Mouse (Mus musculus): Measurements from ENCODE around the gene Rasl10a. TPM values are rescaled to one million over a fixed set of nuclear protein-coding genes. Genes with fewer than 3 reads are reported as not detected.
"Not testable (repeated sequence)": the region's sequence is repeated elsewhere in the genome, so short reads cannot be mapped to it uniquely, and the experiment has no call there.

Gene Rasl10a
- polyA plus RNA-seq, 1 experiment from 2014 or later, result 1.6 TPM

DNA sequence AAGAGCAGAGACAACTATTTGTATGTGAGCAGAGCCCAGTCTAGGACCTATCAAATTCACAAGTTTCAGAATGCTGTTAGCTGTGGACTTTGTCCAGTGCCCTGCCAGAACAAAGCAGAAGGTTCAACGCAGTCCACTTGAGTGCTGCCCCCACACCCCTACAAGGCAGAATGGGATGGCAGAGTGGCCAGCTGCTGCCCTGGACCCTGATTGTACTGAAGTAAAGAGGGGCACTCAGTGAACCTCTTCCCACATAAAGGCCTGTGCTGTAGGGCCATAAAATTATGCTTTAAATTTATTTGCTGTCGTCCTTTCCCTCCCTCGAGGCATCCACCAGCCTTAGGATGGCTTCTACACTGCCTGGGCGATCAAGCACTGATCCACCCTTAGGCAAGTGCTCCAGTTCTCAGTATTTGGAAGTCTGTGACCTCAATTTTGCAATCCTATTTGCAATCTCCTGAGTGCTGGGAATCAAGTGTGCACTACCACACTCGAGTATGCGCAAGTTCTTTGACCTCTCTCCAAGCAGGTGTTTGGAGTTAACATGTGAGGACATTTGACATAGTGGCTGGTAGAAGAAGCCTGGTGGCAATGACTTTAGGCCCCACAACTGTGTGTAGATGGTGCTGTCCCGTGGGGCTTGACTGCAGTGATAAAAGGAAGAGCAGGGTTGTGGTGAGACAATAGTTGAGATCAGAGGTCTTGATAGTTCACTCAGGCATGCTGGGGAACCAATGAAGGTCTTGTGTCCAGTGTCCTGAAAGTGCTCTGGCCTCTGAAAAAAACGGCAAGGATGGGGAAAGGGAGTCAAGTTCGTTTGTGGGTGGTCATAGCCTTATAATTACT, 10.4 kb downstream of the Rasl10a start:
- TF ChIP-seq CTCF (IDR thresholded peaks at IDR 0.05; ENCODE audit: low read depth), result no peak
- TF ChIP-seq EP300 (optimal IDR thresholded peaks at IDR 0.05), result no peak
- Histone ChIP-seq H3K9ac (ENCODE audit: low read length) (no peak overlapping the region), H3K4me1 (replicated peaks; ENCODE audit: control insufficient read depth, insufficient read depth) (peaks cover 7% of the 10 kb centered on the region), H3K27ac (replicated peaks) (no peak overlapping the region), H3K4me2 (replicated peaks; ENCODE audit: low read depth) (no peak overlapping the region), H3K9me3 (ENCODE audit: control insufficient read depth, low read length) (no peaks in the 10 kb centered on the region), H3K36me3 (ENCODE audit: control insufficient read depth, insufficient read depth, low read length) (peaks cover 29% of the 10 kb centered on the region), H3K4me3 (ENCODE audit: low read depth, low read length) (no peak overlapping the region), H3K27me3 (ENCODE audit: control insufficient read depth, insufficient read depth, low read length) (no peaks in the 10 kb centered on the region)
- 74% methylated on average over 9 of the region's 9 CpGs for WGBS
- no peak for DNase-seq (ENCODE audit: low spot score)
- ATAC-seq (ENCODE audit: low FRiP score, low TSS enrichment), result no peak

DNA sequence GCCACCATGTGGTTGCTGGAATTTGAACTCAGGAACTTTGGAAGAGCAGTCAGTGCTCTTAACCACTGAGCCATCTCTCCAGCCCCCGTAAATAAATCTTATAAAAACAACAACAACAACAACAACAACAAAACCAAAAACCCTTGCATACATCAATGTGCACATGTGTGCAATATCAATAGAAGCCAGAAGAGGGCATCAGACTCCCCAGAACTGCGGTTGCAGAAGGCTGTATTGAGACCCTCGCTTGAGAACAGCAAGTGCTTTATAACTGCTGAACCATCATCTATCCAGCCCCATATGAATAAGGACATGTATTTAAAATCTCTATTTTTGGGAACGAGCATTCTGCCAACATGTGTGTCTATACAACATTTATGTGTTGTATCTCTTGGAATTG, 17.0 kb downstream of the Rasl10a start:
- ATAC-seq (ENCODE audit: low FRiP score, low TSS enrichment), result no peak
- 72% methylated on average over 4 of the region's 4 CpGs for WGBS
- H3K36me3 ChIP-seq (ENCODE audit: control insufficient read depth, insufficient read depth, low read length), result peaks cover 38% of the 10 kb centered on the region
- H3K9ac ChIP-seq (ENCODE audit: low read length), result no peak overlapping the region
- DNase-seq (ENCODE audit: low spot score), result no peak
- H3K4me3 ChIP-seq (ENCODE audit: low read depth, low read length), result no peak overlapping the region
- TF ChIP-seq EP300 (optimal IDR thresholded peaks at IDR 0.05) (no peak), CTCF (IDR thresholded peaks at IDR 0.05; ENCODE audit: low read depth) (peak; percentile 68)
- H3K9me3 ChIP-seq (ENCODE audit: control insufficient read depth, low read length), result no peaks in the 10 kb centered on the region
- no peak overlapping the region for H3K27ac ChIP-seq (replicated peaks)
- no peaks in the 10 kb centered on the region for H3K27me3 ChIP-seq (ENCODE audit: control insufficient read depth, insufficient read depth, low read length)
- no peak overlapping the region for H3K4me2 ChIP-seq (replicated peaks; ENCODE audit: low read depth)
- H3K4me1 ChIP-seq (replicated peaks; ENCODE audit: control insufficient read depth, insufficient read depth), result no peaks in the 10 kb centered on the region

DNA sequence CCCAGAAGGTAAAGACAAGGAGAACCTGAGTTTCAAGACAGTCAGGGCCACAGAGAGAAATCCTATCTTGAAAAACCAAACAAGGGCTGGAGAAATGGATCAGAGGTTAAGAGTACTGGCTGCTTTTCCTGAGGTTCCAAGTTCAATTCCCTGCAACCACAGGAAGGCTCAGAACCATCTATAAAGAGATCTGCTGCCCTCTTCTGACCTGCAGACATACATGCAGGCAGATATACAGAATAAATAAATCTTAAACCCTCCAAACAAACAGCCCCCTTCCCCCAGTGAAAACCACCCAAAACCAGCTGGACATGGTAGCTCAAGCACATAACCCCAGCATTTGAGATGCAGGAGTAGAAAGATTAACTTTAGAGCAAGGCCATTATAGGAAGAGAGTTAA, 17.8 kb downstream of the Rasl10a start:
- Histone ChIP-seq H3K4me2 (replicated peaks; ENCODE audit: low read depth) (no peak overlapping the region), H3K27ac (replicated peaks) (no peak overlapping the region), H3K9ac (ENCODE audit: low read length) (no peak overlapping the region), H3K27me3 (ENCODE audit: control insufficient read depth, insufficient read depth, low read length) (no peaks in the 10 kb centered on the region), H3K4me1 (replicated peaks; ENCODE audit: control insufficient read depth, insufficient read depth) (no peaks in the 10 kb centered on the region), H3K4me3 (ENCODE audit: low read depth, low read length) (no peak overlapping the region), H3K36me3 (ENCODE audit: control insufficient read depth, insufficient read depth, low read length) (peaks cover 36% of the 10 kb centered on the region), H3K9me3 (ENCODE audit: control insufficient read depth, low read length) (no peaks in the 10 kb centered on the region)
- no peak for ATAC-seq (ENCODE audit: low FRiP score, low TSS enrichment)
- TF ChIP-seq EP300 (optimal IDR thresholded peaks at IDR 0.05) (no peak), CTCF (IDR thresholded peaks at IDR 0.05; ENCODE audit: low read depth) (peak; percentile 51)
- no peak for DNase-seq (ENCODE audit: low spot score)

DNA sequence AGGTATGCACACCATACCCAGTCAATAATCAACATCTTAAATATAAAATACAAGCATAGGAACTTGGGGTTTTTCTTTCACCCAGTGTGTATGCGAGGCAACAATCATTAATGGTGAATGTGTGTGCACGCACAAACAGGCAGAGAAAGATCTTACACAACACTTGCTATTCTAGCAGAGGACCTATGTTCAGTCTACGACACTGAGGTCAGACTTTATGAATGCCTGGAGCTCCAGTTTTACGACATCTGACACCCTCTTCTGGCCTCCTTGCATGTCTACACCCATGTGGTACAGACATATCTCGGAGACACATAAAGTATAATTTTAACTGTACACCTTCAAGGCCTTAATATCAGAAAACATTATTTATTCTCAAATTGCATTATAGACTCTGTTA, 18.9 kb downstream of the Rasl10a start:
- not testable (repeated sequence) for H3K4me2 ChIP-seq (replicated peaks; ENCODE audit: low read depth); H3K4me3 ChIP-seq (ENCODE audit: low read depth, low read length); H3K9ac ChIP-seq (ENCODE audit: low read length); H3K4me1 ChIP-seq (replicated peaks; ENCODE audit: control insufficient read depth, insufficient read depth); H3K27me3 ChIP-seq (ENCODE audit: control insufficient read depth, insufficient read depth, low read length); H3K27ac ChIP-seq (replicated peaks); ATAC-seq (ENCODE audit: low FRiP score, low TSS enrichment); DNase-seq (ENCODE audit: low spot score); H3K9me3 ChIP-seq (ENCODE audit: control insufficient read depth, low read length)
- H3K36me3 ChIP-seq (ENCODE audit: control insufficient read depth, insufficient read depth, low read length), result peaks cover 35% of the 10 kb centered on the region
- WGBS, result 92% methylated on average over 4 of the region's 5 CpGs

DNA sequence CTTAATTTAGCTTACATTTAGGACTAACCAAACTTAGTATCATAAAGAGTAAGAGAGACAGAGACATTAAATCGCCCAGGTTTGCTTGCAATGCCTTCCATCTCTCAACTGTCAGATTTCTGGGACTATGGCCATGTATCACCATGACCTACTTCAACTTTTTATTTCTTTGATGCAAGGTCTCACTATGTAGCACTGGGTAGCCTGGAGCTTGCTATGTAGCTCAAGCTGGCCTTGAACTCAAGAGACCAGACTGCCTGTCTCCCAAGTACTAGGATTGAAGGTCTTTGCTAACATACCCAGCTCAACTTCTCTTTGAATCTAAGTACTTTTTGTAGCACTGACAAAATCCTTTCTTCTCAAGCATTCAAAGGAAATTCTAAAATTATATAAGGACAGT, 31.2 kb downstream of the Rasl10a start:
- WGBS, result 88% methylated on average over 1 of the region's 1 CpGs
- no peak overlapping the region for H3K27ac ChIP-seq (replicated peaks)
- H3K27me3 ChIP-seq (ENCODE audit: control insufficient read depth, insufficient read depth, low read length), result no peaks in the 10 kb centered on the region
- no peak overlapping the region for H3K9ac ChIP-seq (ENCODE audit: low read length)
- no peaks in the 10 kb centered on the region for H3K9me3 ChIP-seq (ENCODE audit: control insufficient read depth, low read length)
- H3K4me3 ChIP-seq (ENCODE audit: low read depth, low read length), result no peak overlapping the region
- ATAC-seq (ENCODE audit: low FRiP score, low TSS enrichment) (no peak), DNase-seq (ENCODE audit: low spot score) (no peak)
- H3K4me2 ChIP-seq (replicated peaks; ENCODE audit: low read depth), result no peak overlapping the region
- H3K4me1 ChIP-seq (replicated peaks; ENCODE audit: control insufficient read depth, insufficient read depth), result no peaks in the 10 kb centered on the region
- TF ChIP-seq EP300 (optimal IDR thresholded peaks at IDR 0.05), result no peak
- TF ChIP-seq CTCF (IDR thresholded peaks at IDR 0.05; ENCODE audit: low read depth), result no peak
- H3K36me3 ChIP-seq (ENCODE audit: control insufficient read depth, insufficient read depth, low read length), result peaks cover 37% of the 10 kb centered on the region

DNA sequence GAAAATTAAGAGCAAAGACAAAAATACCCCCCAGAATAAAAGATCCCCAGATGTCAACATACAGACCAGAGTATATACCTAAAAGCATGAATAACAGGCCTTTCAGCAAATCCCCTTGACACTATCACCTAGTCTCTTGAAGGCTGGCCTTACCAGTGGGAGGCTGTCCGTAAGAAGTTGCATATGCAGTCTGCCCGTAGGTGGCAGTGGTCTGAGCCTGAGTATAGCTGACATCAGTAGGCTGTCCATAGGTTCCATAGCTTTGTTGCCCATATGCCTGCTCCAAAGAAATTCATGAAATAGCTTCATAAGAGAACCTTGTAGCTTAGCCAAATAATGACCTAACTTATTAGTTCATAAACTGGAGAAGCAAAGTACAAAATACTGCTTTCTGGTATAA, 33.8 kb downstream of the Rasl10a start:
- DNase-seq (ENCODE audit: low spot score) (peak; percentile 48), ATAC-seq (ENCODE audit: low FRiP score, low TSS enrichment) (peak; percentile 79)
- peak; percentile 65 for TF ChIP-seq CTCF (IDR thresholded peaks at IDR 0.05; ENCODE audit: low read depth)
- TF ChIP-seq EP300 (optimal IDR thresholded peaks at IDR 0.05), result no peak
- no peak overlapping the region for H3K4me3 ChIP-seq (ENCODE audit: low read depth, low read length)
- no peak overlapping the region for H3K9ac ChIP-seq (ENCODE audit: low read length)
- WGBS, result 28% methylated on average over 2 of the region's 2 CpGs
- no peak overlapping the region for H3K27ac ChIP-seq (replicated peaks)
- H3K4me1 ChIP-seq (replicated peaks; ENCODE audit: control insufficient read depth, insufficient read depth), result no peaks in the 10 kb centered on the region
- no peaks in the 10 kb centered on the region for H3K27me3 ChIP-seq (ENCODE audit: control insufficient read depth, insufficient read depth, low read length)
- H3K36me3 ChIP-seq (ENCODE audit: control insufficient read depth, insufficient read depth, low read length), result peaks cover 17% of the 10 kb centered on the region
- H3K9me3 ChIP-seq (ENCODE audit: control insufficient read depth, low read length), result no peaks in the 10 kb centered on the region
- H3K4me2 ChIP-seq (replicated peaks; ENCODE audit: low read depth), result no peak overlapping the region
